Mouse (Mus musculus) testis, adult 2 months (tissue): ENCODE measurements at regions not wholly inside any gene's neighbourhood (a gene's known extent, or its start where the extent isn't known, plus 50 kb on each side); places are given as distances from the start of the nearest gene placed in this dataset.

ENCODE experiments used
- H3K27ac ChIP-seq: fragments of 200-500 bp; 2 replicates; pipeline ENCODE4 v1.5.1; 2012; ENCODE audit warnings: low read depth, low read length; ENCODE audit not compliant: control insufficient read depth, insufficient read depth
- H3K27me3 ChIP-seq: fragments of 200-500 bp; 2 replicates; pipeline ENCODE4 v1.6.1; 2012; ENCODE audit warnings: mild to moderate bottlenecking, low read length, moderate library complexity; ENCODE audit not compliant: control insufficient read depth, insufficient read depth
- H3K36me3 ChIP-seq: fragments of 200-500 bp; 2 replicates; pipeline ENCODE4 v1.6.1; 2012; ENCODE audit warnings: mild to moderate bottlenecking, low read length; ENCODE audit not compliant: control insufficient read depth, insufficient read depth
- H3K4me1 ChIP-seq: fragments of 200-500 bp; 2 replicates; pipeline ENCODE4 v1.6.1; 2012; ENCODE audit warnings: low read length; ENCODE audit not compliant: control insufficient read depth, insufficient read depth
- H3K4me3 ChIP-seq: fragments of 200-500 bp; 2 replicates; pipeline ENCODE4 v1.5.1; 2012; ENCODE audit warnings: low read depth, mild to moderate bottlenecking, low read length, moderate library complexity, mixed read lengths; ENCODE audit not compliant: control insufficient read depth
- CTCF ChIP-seq: fragments of 200-500 bp; IDR thresholded peaks from 2 replicates; pipeline ENCODE4 v1.5.1; 2012; ENCODE audit warnings: low read depth, mild to moderate bottlenecking, inconsistent platforms, low read length, moderate library complexity; ENCODE audit not compliant: control insufficient read depth, insufficient read depth, insufficient replicate concordance
- POLR2A ChIP-seq: fragments of 200-500 bp; IDR thresholded peaks from 2 replicates; pipeline ENCODE4 v1.6.1; 2012; ENCODE audit warnings: low read depth, mild to moderate bottlenecking, inconsistent platforms, low read length, moderate library complexity; ENCODE audit not compliant: control insufficient read depth

- Histone ChIP-seq H3K27me3 (no peaks in the 10 kb centered on the region), H3K27ac (no peak overlapping the region), H3K36me3 (no peaks in the 10 kb centered on the region), H3K4me1 (no peaks in the 10 kb centered on the region; the same call in 1 of the 2 replicates), H3K4me3 (no peak overlapping the region)
- TF ChIP-seq POLR2A (no peak), CTCF (no peak)
Observed at GRCm38 (mm10) chr12:79902761-79903160, 210.1 kb downstream of the Zfp36l1 start.

- H3K27me3 ChIP-seq: no peaks in the 10 kb centered on the region
- H3K27ac ChIP-seq: no peak overlapping the region
- TF ChIP-seq POLR2A (no peak), CTCF (no peak)
- no peaks in the 10 kb centered on the region for H3K36me3 ChIP-seq
- no peaks in the 10 kb centered on the region; the same call in 1 of the 2 replicates for H3K4me1 ChIP-seq
- no peak overlapping the region for H3K4me3 ChIP-seq
Observed at GRCm38 (mm10) chr12:79902163-79902562, 210.7 kb downstream of the Zfp36l1 start.

- Histone ChIP-seq H3K36me3 (no peaks in the 10 kb centered on the region), H3K4me1 (0 out of 2 replicates have a peak, but pooled peaks cover 2% of the 10 kb centered on the region), H3K27ac (no peak overlapping the region; the same call in 1 of the 2 replicates), H3K27me3 (no peaks in the 10 kb centered on the region), H3K4me3 (no peak overlapping the region)
- TF ChIP-seq CTCF (no peak), POLR2A (no peak)
Observed at GRCm38 (mm10) chr12:79898198-79898930, 214.4 kb downstream of the Zfp36l1 start.

- H3K27ac ChIP-seq: peak overlapping the region; percentile 78
- H3K4me1 ChIP-seq: 0 out of 2 replicates have a peak, but pooled peaks cover 2% of the 10 kb centered on the region
Observed at GRCm38 (mm10) chr12:79895975-79896374, 216.8 kb downstream of the Zfp36l1 start.

GRCm38 (mm10) chr12:79895324-79895723, 217.5 kb downstream of the Zfp36l1 start:
- TF ChIP-seq POLR2A: no peak
- no peak for TF ChIP-seq CTCF
- no peak overlapping the region for H3K27ac ChIP-seq
- H3K4me1 ChIP-seq: 0 out of 2 replicates have a peak, but pooled peaks cover 2% of the 10 kb centered on the region
- no peaks in the 10 kb centered on the region for H3K36me3 ChIP-seq
- no peaks in the 10 kb centered on the region for H3K27me3 ChIP-seq
- H3K4me3 ChIP-seq: no peak overlapping the region

More at GRCm38 (mm10) chr12:79895975-79896374, 216.8 kb downstream of the Zfp36l1 start:
- Histone ChIP-seq H3K36me3 (no peaks in the 10 kb centered on the region), H3K27me3 (no peaks in the 10 kb centered on the region), H3K4me3 (no peak overlapping the region)
- no peak for TF ChIP-seq POLR2A
- no peak for TF ChIP-seq CTCF

GRCm38 (mm10) chr12:79892871-79893270, 219.9 kb downstream of the Zfp36l1 start:
- H3K27me3 ChIP-seq: no peaks in the 10 kb centered on the region
- H3K27ac ChIP-seq: no peak overlapping the region; the same call in 1 of the 2 replicates
- no peaks in the 10 kb centered on the region for H3K36me3 ChIP-seq
- no peak overlapping the region for H3K4me3 ChIP-seq
- 0 out of 2 replicates have a peak, but pooled peaks cover 2% of the 10 kb centered on the region for H3K4me1 ChIP-seq
- TF ChIP-seq POLR2A (no peak), CTCF (no peak)

GRCm38 (mm10) chr12:79891942-79892341, 220.9 kb downstream of the Zfp36l1 start:
- Histone ChIP-seq H3K36me3 (no peaks in the 10 kb centered on the region), H3K27me3 (no peaks in the 10 kb centered on the region), H3K27ac (no peak overlapping the region), H3K4me3 (no peak overlapping the region), H3K4me1 (0 out of 2 replicates have a peak, but pooled peaks cover 2% of the 10 kb centered on the region)
- TF ChIP-seq POLR2A: no peak
- TF ChIP-seq CTCF: no peak

GRCm38 (mm10) chr12:79890887-79891286, 221.9 kb downstream of the Zfp36l1 start:
- Histone ChIP-seq H3K27ac (no peak overlapping the region), H3K4me1 (no peaks in the 10 kb centered on the region), H3K27me3 (no peaks in the 10 kb centered on the region), H3K4me3 (no peak overlapping the region), H3K36me3 (no peaks in the 10 kb centered on the region)
- TF ChIP-seq POLR2A (no peak), CTCF (no peak)
